Mouse (Mus musculus): ENCODE results near the gene Tmem174. TPM values are rescaled to one million over a fixed set of nuclear protein-coding genes. Genes with fewer than 3 reads are reported as not detected.

Tmem174 gene
- polyA plus RNA-seq, 1 experiment = 448 TPM

GRCm38 (mm10) chr13:98589572-98589971 is 47.6 kb downstream of the Tmem174 start:
- H3K36me3 ChIP-seq (ENCODE audit: control insufficient read depth, insufficient read depth, low read length) = no peaks in the 10 kb centered on the region
- WGBS = 34% methylated on average over 9 of the region's 9 CpGs
- H3K27ac ChIP-seq (ENCODE audit: insufficient read depth, low read depth, low read length) = no peak overlapping the region
- peaks cover 2% of the 10 kb centered on the region; the same call in 1 of the 2 replicates for H3K27me3 ChIP-seq (replicated peaks; ENCODE audit: control insufficient read depth, insufficient read depth, low read length)
- no peak for DNase-seq
- no peak for TF ChIP-seq CTCF (conservative IDR thresholded peaks at IDR 0.05; ENCODE audit: insufficient read depth, insufficient read length, low read depth, low read length)
- no peak for TF ChIP-seq POLR2A (IDR thresholded peaks at IDR 0.05; ENCODE audit: low read depth, low read length)
- H3K4me3 ChIP-seq (ENCODE audit: insufficient read depth, low read depth, low read length) = no peak overlapping the region
- peaks cover 5% of the 10 kb centered on the region; the same call in 1 of the 2 replicates for H3K4me1 ChIP-seq (ENCODE audit: control insufficient read depth, insufficient read depth, low read length)

- no peak overlapping the region for H3K27ac ChIP-seq (ENCODE audit: insufficient read depth, low read depth, low read length)
- peaks cover 2% of the 10 kb centered on the region; the same call in 1 of the 2 replicates for H3K27me3 ChIP-seq (replicated peaks; ENCODE audit: control insufficient read depth, insufficient read depth, low read length)
- peak overlapping the region; percentile 34 for H3K4me3 ChIP-seq (ENCODE audit: insufficient read depth, low read depth, low read length)
- H3K36me3 ChIP-seq (ENCODE audit: control insufficient read depth, insufficient read depth, low read length) = no peaks in the 10 kb centered on the region
- DNase-seq = peak; percentile 86
- TF ChIP-seq POLR2A (IDR thresholded peaks at IDR 0.05; ENCODE audit: low read depth, low read length) = no peak
- peak; percentile 74 for TF ChIP-seq CTCF (conservative IDR thresholded peaks at IDR 0.05; ENCODE audit: insufficient read depth, insufficient read length, low read depth, low read length)
- 1% methylated on average over 35 of the region's 35 CpGs for WGBS
- H3K4me1 ChIP-seq (ENCODE audit: control insufficient read depth, insufficient read depth, low read length) = peaks cover 5% of the 10 kb centered on the region; the same call in 1 of the 2 replicates
These were observed 48.2 kb downstream of the Tmem174 start for GRCm38 (mm10) chr13:98588951-98589501.

GRCm38 (mm10) chr13:98588480-98588879 is 48.7 kb downstream of the Tmem174 start:
- TF ChIP-seq POLR2A (IDR thresholded peaks at IDR 0.05; ENCODE audit: low read depth, low read length) (no peak), CTCF (conservative IDR thresholded peaks at IDR 0.05; ENCODE audit: insufficient read depth, insufficient read length, low read depth, low read length) (no peak)
- no peak for DNase-seq
- 38% methylated on average over 12 of the region's 12 CpGs for WGBS
- H3K27me3 ChIP-seq (replicated peaks; ENCODE audit: control insufficient read depth, insufficient read depth, low read length) = peaks cover 2% of the 10 kb centered on the region; the same call in 1 of the 2 replicates
- peaks cover 5% of the 10 kb centered on the region; the same call in 1 of the 2 replicates for H3K4me1 ChIP-seq (ENCODE audit: control insufficient read depth, insufficient read depth, low read length)
- peak overlapping the region; percentile 34; the same call in 1 of the 2 replicates for H3K4me3 ChIP-seq (ENCODE audit: insufficient read depth, low read depth, low read length)
- H3K27ac ChIP-seq (ENCODE audit: insufficient read depth, low read depth, low read length) = no peak overlapping the region
- H3K36me3 ChIP-seq (ENCODE audit: control insufficient read depth, insufficient read depth, low read length) = no peaks in the 10 kb centered on the region

GRCm38 (mm10) chr13:98587639-98588038 is 49.6 kb downstream of the Tmem174 start:
- Histone ChIP-seq H3K4me1 (ENCODE audit: control insufficient read depth, insufficient read depth, low read length) (peaks cover 5% of the 10 kb centered on the region; the same call in 1 of the 2 replicates), H3K27me3 (replicated peaks; ENCODE audit: control insufficient read depth, insufficient read depth, low read length) (peaks cover 2% of the 10 kb centered on the region; the same call in 1 of the 2 replicates), H3K36me3 (ENCODE audit: control insufficient read depth, insufficient read depth, low read length) (no peaks in the 10 kb centered on the region), H3K4me3 (ENCODE audit: insufficient read depth, low read depth, low read length) (no peak overlapping the region), H3K27ac (ENCODE audit: insufficient read depth, low read depth, low read length) (no peak overlapping the region)
- peak; percentile 37 for DNase-seq
- no peak for TF ChIP-seq CTCF (conservative IDR thresholded peaks at IDR 0.05; ENCODE audit: insufficient read depth, insufficient read length, low read depth, low read length)
- TF ChIP-seq POLR2A (IDR thresholded peaks at IDR 0.05; ENCODE audit: low read depth, low read length) = no peak
- WGBS = 17% methylated on average over 14 of the region's 14 CpGs

- peak; percentile 27 for DNase-seq
- Histone ChIP-seq H3K27me3 (replicated peaks; ENCODE audit: control insufficient read depth, insufficient read depth, low read length) (peaks cover 2% of the 10 kb centered on the region; the same call in 1 of the 2 replicates), H3K4me1 (ENCODE audit: control insufficient read depth, insufficient read depth, low read length) (peaks cover 5% of the 10 kb centered on the region; the same call in 1 of the 2 replicates), H3K36me3 (ENCODE audit: control insufficient read depth, insufficient read depth, low read length) (no peaks in the 10 kb centered on the region), H3K27ac (ENCODE audit: insufficient read depth, low read depth, low read length) (no peak overlapping the region), H3K4me3 (ENCODE audit: insufficient read depth, low read depth, low read length) (no peak overlapping the region)
- TF ChIP-seq CTCF (conservative IDR thresholded peaks at IDR 0.05; ENCODE audit: insufficient read depth, insufficient read length, low read depth, low read length) (no peak), POLR2A (IDR thresholded peaks at IDR 0.05; ENCODE audit: low read depth, low read length) (no peak)
- WGBS = 35% methylated on average over 17 of the region's 17 CpGs
These were observed 50.2 kb downstream of the Tmem174 start for GRCm38 (mm10) chr13:98586817-98587575.

Other genes with a start within 250 kb of the Tmem174 start
- 1.1 and 2.0 TPM in 2 replicates for gene Gm10320, start 145.4 kb downstream of the Tmem174 start, polyA plus RNA-seq (2012; rRNA removed)
- gene Tmem171, start 57.4 kb upstream of the Tmem174 start, polyA plus RNA-seq (2012; rRNA removed) = 25.5 TPM in 2 replicates
- gene Fcho2, start 178.0 kb upstream of the Tmem174 start, polyA plus RNA-seq (2012; rRNA removed) = 17.5 and 17.8 TPM in 2 replicates

Data from kidney, adult 2 months (tissue).